ENCODE assay signal across 7 mouse cellular contexts in genomic region chr8:11556691-11557423, GRCm38 (mm10). TPM values are rescaled to one million over a fixed set of nuclear protein-coding genes. Genes with fewer than 3 reads are reported as not detected.
DNase-seq lines count a peak whose midpoint lies in the region; ATAC-seq and TF ChIP-seq lines count a peak whose summit lies in the region.

No protein-coding gene starts in this region.

- H3K9ac ChIP-seq in heart, adult 2 months (ENCODE audit: low read depth, low read length): peak overlapping the region; percentile 84
- H3K9ac ChIP-seq in kidney, embryonic 14.5 days (ENCODE audit: low read depth, low read length): peak overlapping the region; percentile 97
- H3K9ac ChIP-seq in stomach, embryonic 14.5 days (replicated peaks; ENCODE audit: low read depth, low read length): peak overlapping the region; percentile 98

- peak overlapping the region; percentile 98 for H3K27ac ChIP-seq in heart, adult 2 months
- peak overlapping the region; percentile 98 for H3K27ac ChIP-seq in kidney, embryonic 14.5 days (ENCODE audit: low read depth, low read length)
- peak overlapping the region; percentile 99 for H3K27ac ChIP-seq in stomach, embryonic 14.5 days (ENCODE audit: low read length)

- intact Hi-C loops in heart, adult 2 months (cut with DNase I): loop anchor here (2.0 to 10.0 kb wide), 2 partner anchors 78 to 218 kb away; partner anchors contain the start of gene Ankrd10

- H3K9me3 ChIP-seq in kidney, embryonic 14.5 days (ENCODE audit: control insufficient read depth, low read length): no peaks in the 10 kb centered on the region
- no peaks in the 10 kb centered on the region for H3K9me3 ChIP-seq in stomach, embryonic 14.5 days (ENCODE audit: control insufficient read depth, low read depth, low read length)

- H3K36me3 ChIP-seq in heart, adult 2 months (ENCODE audit: control insufficient read depth, insufficient read depth, low read length): no peaks in the 10 kb centered on the region
- H3K36me3 ChIP-seq in kidney, embryonic 14.5 days (ENCODE audit: control insufficient read depth, insufficient read depth, low read length): peaks cover 10% of the 10 kb centered on the region
- peaks cover 7% of the 10 kb centered on the region; the same call in 1 of the 2 replicates for H3K36me3 ChIP-seq in stomach, embryonic 14.5 days (ENCODE audit: control insufficient read depth, insufficient read depth, low read length)

- peak overlapping the region; percentile 80 for H3K4me2 ChIP-seq in kidney, embryonic 14.5 days (replicated peaks; ENCODE audit: low read depth, low read length)
- H3K4me2 ChIP-seq in stomach, embryonic 14.5 days (replicated peaks; ENCODE audit: low read depth, low read length): peak overlapping the region; percentile 57

- ATAC-seq in kidney, embryonic 14.5 days (ENCODE audit: low FRiP score, low TSS enrichment): no peak
- no peak for ATAC-seq in stomach, embryonic 14.5 days (ENCODE audit: insufficient number of reproducible peaks, insufficient read depth, low FRiP score, low read depth)

- TF ChIP-seq POLR2A in heart, adult 2 months (IDR thresholded peaks at IDR 0.05; ENCODE audit: insufficient read depth, low read depth, low read length): 0 out of 2 replicates have a peak, but pooled peaks have one; percentile 29

- H3K4me3 ChIP-seq in heart, adult 2 months: peak overlapping the region; percentile 77
- peak overlapping the region; percentile 97 for H3K4me3 ChIP-seq in kidney, embryonic 14.5 days (ENCODE audit: low read length)
- H3K4me3 ChIP-seq in stomach, embryonic 14.5 days (ENCODE audit: low read depth, low read length): peak overlapping the region; percentile 87

- no peaks in the 10 kb centered on the region for H3K27me3 ChIP-seq in heart, adult 2 months (ENCODE audit: control insufficient read depth, insufficient read depth, low read length)
- no peaks in the 10 kb centered on the region for H3K27me3 ChIP-seq in kidney, embryonic 14.5 days (ENCODE audit: control insufficient read depth, insufficient read depth, low read length)
- H3K27me3 ChIP-seq in stomach, embryonic 14.5 days (ENCODE audit: control insufficient read depth, insufficient read depth, low read length): no peaks in the 10 kb centered on the region

- no peak for TF ChIP-seq EP300 in heart, adult 2 months (IDR thresholded peaks at IDR 0.05; ENCODE audit: insufficient read depth, low read depth, low read length)

- peak; percentile 68 to 86 for DNase-seq in adrenal gland, adult (ENCODE audit: inconsistent age in 2 of 2, low spot score in 1 of 2)
- peak; percentile 38 to 58 for DNase-seq in cerebellum, postnatal 36 days
- DNase-seq in heart, adult 2 months: peak; percentile 61 to 76
- peak; percentile 54 for DNase-seq in liver
- peak; percentile 40 to 53 for DNase-seq in natural killer cell, adult 2 months (ENCODE audit: low spot score in 2 of 2)

- under 1% methylated on average over 82 of the region's 85 CpGs for WGBS in heart, adult 2 months
- WGBS in kidney, embryonic 14.5 days: under 1% methylated on average over 74 of the region's 85 CpGs
- WGBS in stomach, embryonic 14.5 days: under 1% methylated on average over 83 of the region's 85 CpGs

- peaks cover 6% of the 10 kb centered on the region for H3K79me2 ChIP-seq in heart, adult 2 months (replicated peaks; ENCODE audit: control insufficient read depth, insufficient read depth, low read length)

- peaks cover 3% of the 10 kb centered on the region; the same call in 1 of the 2 replicates for H3K4me1 ChIP-seq in heart, adult 2 months (ENCODE audit: control insufficient read depth, insufficient read depth, low read length)
- peaks cover 28% of the 10 kb centered on the region for H3K4me1 ChIP-seq in kidney, embryonic 14.5 days (ENCODE audit: control insufficient read depth, insufficient read depth, low read length)
- peaks cover 19% of the 10 kb centered on the region; the same call in 1 of the 2 replicates for H3K4me1 ChIP-seq in stomach, embryonic 14.5 days (ENCODE audit: control insufficient read depth, insufficient read depth, low read length)

- TF ChIP-seq CTCF in heart, adult 2 months (IDR thresholded peaks at IDR 0.05): no peak

RNA-seq across cellular contexts. Expression of gene Ing1, which starts 1.5 kb away (rescaled TPM):
- 10 to 100 TPM; 19.9 to 26.9 TPM for total RNA-seq in heart, adult 2 months (2021)
- 9.6 and 13.1 TPM in 2 replicates for polyA plus RNA-seq in heart, adult 2 months (2012; rRNA removed)
- 35.7 and 40.7 TPM in 2 replicates for polyA plus RNA-seq in kidney, embryonic 14.5 days (2014; fragmentation: Nextera tagmentation; extraction: Ambion mirVana)
- polyA plus RNA-seq in stomach, embryonic 14.5 days (2014; fragmentation: Nextera tagmentation; extraction: Ambion mirVana): 36.7 and 40.3 TPM in 2 replicates

RNA-seq across cellular contexts. Expression of gene Cars2, which starts 6.3 kb away (rescaled TPM):
- 10 to 100 TPM; 46.5 to 47.7 TPM for total RNA-seq in heart, adult 2 months (2021)
- 49.8 and 66.0 TPM in 2 replicates for polyA plus RNA-seq in heart, adult 2 months (2012; rRNA removed)
- 22.8 and 23.8 TPM in 2 replicates for polyA plus RNA-seq in kidney, embryonic 14.5 days (2014; fragmentation: Nextera tagmentation; extraction: Ambion mirVana)
- 25.0 and 35.5 TPM in 2 replicates for polyA plus RNA-seq in stomach, embryonic 14.5 days (2014; fragmentation: Nextera tagmentation; extraction: Ambion mirVana)

RNA-seq across cellular contexts. Expression of gene Naxd, which starts 59.6 kb away (rescaled TPM):
- 10 to 100 TPM; 31.2 to 32.7 TPM for total RNA-seq in heart, adult 2 months (2021)
- polyA plus RNA-seq in heart, adult 2 months (2012; rRNA removed): 56.9 and 64.1 TPM in 2 replicates
- polyA plus RNA-seq in kidney, embryonic 14.5 days (2014; fragmentation: Nextera tagmentation; extraction: Ambion mirVana): 116 TPM in 2 replicates
- polyA plus RNA-seq in stomach, embryonic 14.5 days (2014; fragmentation: Nextera tagmentation; extraction: Ambion mirVana): 123 and 133 TPM in 2 replicates
